Mouse (Mus musculus) myocyte (in vitro differentiated cells): ENCODE data around the gene Pard3b. TPM values are rescaled to one million over a fixed set of nuclear protein-coding genes. Genes with fewer than 3 reads are reported as not detected.

ENCODE experiments used
- H3K27me3 ChIP-seq: one replicate; pipeline ENCODE4 v1.6.1; 2011; ENCODE audit not compliant: control insufficient read depth, insufficient read depth, insufficient read length
- H3K36me3 ChIP-seq: one replicate; pipeline ENCODE4 v1.6.1; 2011; ENCODE audit not compliant: control insufficient read depth, insufficient read depth
- H3K4me2 ChIP-seq: one replicate; pipeline ENCODE4 v1.6.1; 2011; ENCODE audit warnings: low read depth, control low read depth
- H3K4me3 ChIP-seq: one replicate; pipeline ENCODE4 v1.5.1; 2011; ENCODE audit warnings: mild to moderate bottlenecking, control low read depth, moderate library complexity
- H3K79me2 ChIP-seq: one replicate; pipeline ENCODE4 v1.6.1; 2011; ENCODE audit not compliant: control insufficient read depth, insufficient read depth
- H3ac ChIP-seq: one replicate; pipeline ENCODE4 v1.6.1; 2011; ENCODE audit not compliant: control insufficient read depth, insufficient read length
- CEBPB ChIP-seq: IDR thresholded peaks from 2 replicates; pipeline ENCODE4 v1.6.1; 2011; ENCODE audit warnings: mild to moderate bottlenecking, moderate library complexity; ENCODE audit not compliant: poor library complexity, insufficient read depth, severe bottlenecking
- E2F4 ChIP-seq: IDR thresholded peaks from one replicate; pipeline ENCODE4 v1.6.1; 2011; ENCODE audit warnings: mild to moderate bottlenecking, control low read depth, moderate library complexity; ENCODE audit not compliant: insufficient read depth
- MAX ChIP-seq: IDR thresholded peaks from one replicate; pipeline ENCODE4 v1.6.1; 2011; ENCODE audit warnings: low read depth, mild to moderate bottlenecking, control low read depth
- MYOD1 ChIP-seq, 3 experiments: IDR thresholded peaks; one replicate each; pipeline ENCODE4 v1.6.1; 2011; ENCODE audit warnings: control low read depth in 2 of 3, low read depth in 2 of 3, mild to moderate bottlenecking in 2 of 3, moderate library complexity in 1 of 3; ENCODE audit not compliant: insufficient read length in 2 of 3, control insufficient read depth in 1 of 3
- MYOG ChIP-seq, 3 experiments: IDR thresholded peaks; one replicate each; pipeline ENCODE4 v1.6.1; 2011; ENCODE audit warnings: control low read depth in 2 of 3, low read depth in 2 of 3, mild to moderate bottlenecking in 2 of 3; ENCODE audit not compliant: insufficient read length in 2 of 3, control insufficient read depth in 1 of 3, insufficient read depth in 1 of 3
- POLR2A ChIP-seq: IDR thresholded peaks from one replicate; pipeline ENCODE4 v1.6.1; 2011; ENCODE audit warnings: low read depth, mild to moderate bottlenecking, control low read depth, moderate library complexity; ENCODE audit not compliant: insufficient read length
- POLR2AphosphoS2 ChIP-seq: IDR thresholded peaks from one replicate; pipeline ENCODE4 v1.6.1; 2011; ENCODE audit warnings: low read depth, control low read depth; ENCODE audit not compliant: insufficient read length
- REST ChIP-seq: IDR thresholded peaks from one replicate; pipeline ENCODE4 v1.6.1; 2011; ENCODE audit warnings: mild to moderate bottlenecking, control low read depth, moderate library complexity; ENCODE audit not compliant: insufficient read depth, insufficient read length
- SRF ChIP-seq: IDR thresholded peaks from one replicate; pipeline ENCODE4 v1.6.1; 2011; ENCODE audit warnings: low read depth; ENCODE audit not compliant: control insufficient read depth, insufficient read length
- TCF12 ChIP-seq: IDR thresholded peaks from one replicate; pipeline ENCODE4 v1.6.1; 2011; ENCODE audit warnings: mild to moderate bottlenecking, control low read depth; ENCODE audit not compliant: poor library complexity, insufficient read depth, severe bottlenecking
- TCF3 ChIP-seq: IDR thresholded peaks from one replicate; pipeline ENCODE4 v1.6.1; 2011; ENCODE audit warnings: low read depth, control low read depth; ENCODE audit not compliant: insufficient read length
- USF1 ChIP-seq: IDR thresholded peaks from one replicate; pipeline ENCODE4 v1.6.1; 2011; ENCODE audit warnings: low read depth, mild to moderate bottlenecking, control low read depth, moderate library complexity
- polyA plus RNA-seq: library from polyadenylated mRNA; unstranded; fragments of >200 nt; fragmentation: generic; extraction: Trizol; gene quantifications from one replicate; pipeline ENCODE4 v1.2.1, GENCODE M21; 2012; ENCODE audit warnings: missing spikeins

Gene Pard3b
- polyA plus RNA-seq, 1 experiment = 0.17 TPM

- no peak overlapping the region for H3K4me2 ChIP-seq
- H3K79me2 ChIP-seq = no peaks in the 10 kb centered on the region
- no peaks in the 10 kb centered on the region for H3K27me3 ChIP-seq
- no peaks in the 10 kb centered on the region for H3K36me3 ChIP-seq
- H3ac ChIP-seq = no peak overlapping the region
- TF ChIP-seq E2F4 (no peak), TCF12 (no peak), REST (no peak), USF1 (no peak), MAX (no peak), POLR2AphosphoS2 (no peak), MYOD1 (IDR thresholded peaks at IDR 0.05; ENCODE audit: control insufficient read depth in 1 of 3, insufficient read length in 2 of 3, low read depth in 2 of 3) (no peak), TCF3 (no peak), POLR2A (no peak), MYOG (IDR thresholded peaks at IDR 0.05; ENCODE audit: control insufficient read depth in 1 of 3, insufficient read depth in 1 of 3, insufficient read length in 2 of 3, low read depth in 2 of 3) (no peak), SRF (no peak), CEBPB (no peak)
- no peak overlapping the region for H3K4me3 ChIP-seq
Measured at GRCm38 (mm10) chr1:62229129-62229528, 590.5 kb downstream of the Pard3b start.

GRCm38 (mm10) chr1:62234039-62234438 is 595.4 kb downstream of the Pard3b start:
- Histone ChIP-seq H3K4me3 (no peak overlapping the region), H3K27me3 (no peaks in the 10 kb centered on the region), H3ac (no peak overlapping the region), H3K4me2 (no peak overlapping the region), H3K79me2 (no peaks in the 10 kb centered on the region), H3K36me3 (no peaks in the 10 kb centered on the region)
- TF ChIP-seq REST (no peak), POLR2AphosphoS2 (no peak), MYOG (IDR thresholded peaks at IDR 0.05; ENCODE audit: control insufficient read depth in 1 of 3, insufficient read depth in 1 of 3, insufficient read length in 2 of 3, low read depth in 2 of 3) (no peak), TCF3 (no peak), POLR2A (no peak)

- no peak overlapping the region for H3K4me3 ChIP-seq
- no peak overlapping the region for H3ac ChIP-seq
- H3K79me2 ChIP-seq = no peaks in the 10 kb centered on the region
- no peaks in the 10 kb centered on the region for H3K27me3 ChIP-seq
- H3K4me2 ChIP-seq = no peak overlapping the region
- TF ChIP-seq SRF = no peak
- no peak for TF ChIP-seq POLR2A
- TF ChIP-seq E2F4 = no peak
- no peak for TF ChIP-seq MYOG (IDR thresholded peaks at IDR 0.05; ENCODE audit: control insufficient read depth in 1 of 3, insufficient read depth in 1 of 3, insufficient read length in 2 of 3, low read depth in 2 of 3)
- no peak for TF ChIP-seq TCF12
- no peak for TF ChIP-seq REST
- TF ChIP-seq CEBPB = no peak
- TF ChIP-seq TCF3 = no peak
- no peak for TF ChIP-seq USF1
- no peak for TF ChIP-seq MAX
- no peak for TF ChIP-seq MYOD1 (IDR thresholded peaks at IDR 0.05; ENCODE audit: control insufficient read depth in 1 of 3, insufficient read length in 2 of 3, low read depth in 2 of 3)
- no peak for TF ChIP-seq POLR2AphosphoS2
- no peaks in the 10 kb centered on the region for H3K36me3 ChIP-seq
Measured at GRCm38 (mm10) chr1:62235121-62235520, 596.5 kb downstream of the Pard3b start.

- no peaks in the 10 kb centered on the region for H3K79me2 ChIP-seq
- no peaks in the 10 kb centered on the region for H3K36me3 ChIP-seq
- no peak overlapping the region for H3K4me3 ChIP-seq
- H3ac ChIP-seq = no peak overlapping the region
- no peaks in the 10 kb centered on the region for H3K27me3 ChIP-seq
- no peak overlapping the region for H3K4me2 ChIP-seq
- no peak for TF ChIP-seq TCF3
- TF ChIP-seq SRF = no peak
- no peak for TF ChIP-seq USF1
- TF ChIP-seq MYOG (IDR thresholded peaks at IDR 0.05; ENCODE audit: control insufficient read depth in 1 of 3, insufficient read depth in 1 of 3, insufficient read length in 2 of 3, low read depth in 2 of 3) = no peak
- no peak for TF ChIP-seq CEBPB
Measured at GRCm38 (mm10) chr1:62244191-62244984, 605.8 kb downstream of the Pard3b start.

GRCm38 (mm10) chr1:62252432-62252831 is 613.8 kb downstream of the Pard3b start:
- Histone ChIP-seq H3ac (no peak overlapping the region), H3K27me3 (no peaks in the 10 kb centered on the region), H3K36me3 (no peaks in the 10 kb centered on the region), H3K4me3 (no peak overlapping the region), H3K4me2 (peak overlapping the region; percentile 1), H3K79me2 (no peaks in the 10 kb centered on the region)
- TF ChIP-seq MAX = no peak
- TF ChIP-seq MYOD1 (IDR thresholded peaks at IDR 0.05; ENCODE audit: control insufficient read depth in 1 of 3, insufficient read length in 2 of 3, low read depth in 2 of 3) = no peak
- no peak for TF ChIP-seq TCF12
- no peak for TF ChIP-seq SRF
- TF ChIP-seq MYOG (IDR thresholded peaks at IDR 0.05; ENCODE audit: control insufficient read depth in 1 of 3, insufficient read depth in 1 of 3, insufficient read length in 2 of 3, low read depth in 2 of 3) = no peak
- TF ChIP-seq USF1 = no peak
- TF ChIP-seq POLR2A = no peak
- no peak for TF ChIP-seq CEBPB
- TF ChIP-seq REST = no peak
- no peak for TF ChIP-seq E2F4
- TF ChIP-seq TCF3 = no peak
